Mouse (Mus musculus) neural tube, embryonic 13.5 days (tissue): ENCODE measurements around the gene Acap1. TPM values are rescaled to one million over a fixed set of nuclear protein-coding genes. Genes with fewer than 3 reads are reported as not detected.

Source experiments
- ATAC-seq: fragments of 200-750 bp; cut with Nextera tagmentation; 2 replicates; pipeline ENCODE4 v1.8.0; 2017; ENCODE audit warnings: low read depth, mild to moderate bottlenecking, moderate TSS enrichment, moderate library complexity
- H3K27ac ChIP-seq: fragments of 300-500 bp; sonication (generic); replicated peaks from 2 replicates; pipeline ENCODE4 v1.5.1; 2015; ENCODE audit warnings: moderate library complexity, mild to moderate bottlenecking, inconsistent platforms
- H3K27me3 ChIP-seq: fragments of 300-500 bp; sonication (generic); 2 replicates; pipeline ENCODE4 v1.6.1; 2015; ENCODE audit warnings: mild to moderate bottlenecking, inconsistent platforms
- H3K36me3 ChIP-seq: fragments of 300-500 bp; sonication (generic); 2 replicates; pipeline ENCODE4 v1.6.1; 2015; ENCODE audit warnings: mild to moderate bottlenecking, inconsistent platforms
- H3K4me1 ChIP-seq: fragments of 300-500 bp; sonication (generic); replicated peaks from 2 replicates; pipeline ENCODE4 v1.6.1; 2015; ENCODE audit warnings: inconsistent platforms
- H3K4me2 ChIP-seq: fragments of 300-500 bp; sonication (generic); 2 replicates; pipeline ENCODE4 v1.6.1; 2015; ENCODE audit warnings: inconsistent platforms, mild to moderate bottlenecking, moderate library complexity
- H3K4me3 ChIP-seq: fragments of 300-500 bp; sonication (generic); 2 replicates; pipeline ENCODE4 v1.5.1; 2015; ENCODE audit warnings: mild to moderate bottlenecking, inconsistent platforms
- H3K9ac ChIP-seq: fragments of 300-500 bp; sonication (generic); 2 replicates; pipeline ENCODE4 v1.6.1; 2015; ENCODE audit warnings: moderate library complexity, mild to moderate bottlenecking, inconsistent platforms
- H3K9me3 ChIP-seq: fragments of 300-500 bp; sonication (generic); 2 replicates; pipeline ENCODE4 v1.6.1; 2016; ENCODE audit warnings: inconsistent platforms
- WGBS: fragments of 180-500 bp; shearing (Covaris S2); methylation state at CpG from one replicate; pipeline ENCODE4 v1.1.7; 2015; 5-methylcytosine and 5-hydroxymethylcytosine counted together
- polyA plus RNA-seq: library from polyadenylated mRNA; unstranded; fragments of >200 nt; fragmentation: Nextera tagmentation; extraction: Ambion mirVana; gene quantifications from 2 replicates; pipeline ENCODE4 v1.2.1, GENCODE M21; 2015

Acap1 gene
- polyA plus RNA-seq, 1 experiment from 2014 or later = 0.80 TPM

GRCm38 (mm10) chr11:69858113-69858998, 37.0 kb downstream of the Acap1 start, which contains the start of gene Tnk1:
Gene Tnk1, minus strand, starts transcription at chr11:69858730.
- Histone ChIP-seq H3K4me3 (no peak within 1 kb of the TSS), H3K27ac (no peak within 1 kb of the TSS), H3K4me1 (peaks cover 7% of the 10 kb centered on the region), H3K9me3 (no peaks in the 10 kb centered on the region), H3K27me3 (peaks cover 31% of the 10 kb centered on the region), H3K36me3 (no peaks in the 10 kb centered on the region), H3K4me2 (no peak within 1 kb of the TSS), H3K9ac (no peak within 1 kb of the TSS)
- WGBS = 19% methylated on average over 30 of the region's 30 CpGs
- no peak for ATAC-seq

- H3K4me1 ChIP-seq = peaks cover 18% of the 10 kb centered on the region
- H3K27me3 ChIP-seq = peaks cover 31% of the 10 kb centered on the region
- peak; percentile 60; the same call in 1 of the 2 replicates for ATAC-seq
- WGBS = 23% methylated on average over 16 of the region's 16 CpGs
- peaks cover 24% of the 10 kb centered on the region for H3K36me3 ChIP-seq
- H3K4me2 ChIP-seq = 0 out of 2 replicates have a peak overlapping the region, but pooled peaks have one; percentile 7
- no peak overlapping the region for H3K27ac ChIP-seq
- H3K9ac ChIP-seq = no peak overlapping the region
- no peak overlapping the region for H3K4me3 ChIP-seq
- no peaks in the 10 kb centered on the region for H3K9me3 ChIP-seq
Measured at GRCm38 (mm10) chr11:69855347-69855746, 40.0 kb downstream of the Acap1 start.

- ATAC-seq = no peak
- Histone ChIP-seq H3K4me2 (no peak overlapping the region), H3K9ac (no peak overlapping the region), H3K4me1 (peaks cover 25% of the 10 kb centered on the region), H3K27me3 (peaks cover 26% of the 10 kb centered on the region), H3K36me3 (peaks cover 31% of the 10 kb centered on the region), H3K4me3 (no peak overlapping the region), H3K9me3 (no peaks in the 10 kb centered on the region), H3K27ac (no peak overlapping the region)
- 89% methylated on average over 10 of the region's 10 CpGs for WGBS
Measured at GRCm38 (mm10) chr11:69854680-69855079, 40.7 kb downstream of the Acap1 start.

- no peak overlapping the region for H3K27ac ChIP-seq
- no peak for ATAC-seq
- 82% methylated on average over 7 of the region's 7 CpGs for WGBS
- H3K9ac ChIP-seq = no peak overlapping the region
- peaks cover 20% of the 10 kb centered on the region for H3K27me3 ChIP-seq
- H3K36me3 ChIP-seq = peaks cover 37% of the 10 kb centered on the region
- no peak overlapping the region for H3K4me3 ChIP-seq
- H3K9me3 ChIP-seq = no peaks in the 10 kb centered on the region
- H3K4me2 ChIP-seq = no peak overlapping the region
- H3K4me1 ChIP-seq = peaks cover 29% of the 10 kb centered on the region
Measured at GRCm38 (mm10) chr11:69853994-69854393, 41.3 kb downstream of the Acap1 start.

- Histone ChIP-seq H3K4me2 (no peak overlapping the region), H3K4me1 (peaks cover 55% of the 10 kb centered on the region), H3K9me3 (no peaks in the 10 kb centered on the region), H3K36me3 (peaks cover 48% of the 10 kb centered on the region), H3K27me3 (no peaks in the 10 kb centered on the region), H3K4me3 (no peak overlapping the region), H3K27ac (no peak overlapping the region), H3K9ac (no peak overlapping the region)
- ATAC-seq = no peak
- 70% methylated on average over 8 of the region's 8 CpGs for WGBS
Measured at GRCm38 (mm10) chr11:69850754-69851153, 44.6 kb downstream of the Acap1 start.

GRCm38 (mm10) chr11:69849884-69850283, 45.5 kb downstream of the Acap1 start:
- WGBS = 95% methylated on average over 15 of the region's 15 CpGs
- no peak overlapping the region for H3K4me2 ChIP-seq
- peaks cover 58% of the 10 kb centered on the region for H3K4me1 ChIP-seq
- H3K9ac ChIP-seq = no peak overlapping the region
- H3K4me3 ChIP-seq = no peak overlapping the region
- H3K36me3 ChIP-seq = peaks cover 48% of the 10 kb centered on the region
- H3K27ac ChIP-seq = no peak overlapping the region
- H3K9me3 ChIP-seq = no peaks in the 10 kb centered on the region
- H3K27me3 ChIP-seq = no peaks in the 10 kb centered on the region
- ATAC-seq = no peak

- no peak overlapping the region for H3K27ac ChIP-seq
- no peak for ATAC-seq
- H3K4me1 ChIP-seq = peaks cover 58% of the 10 kb centered on the region
- no peak overlapping the region for H3K4me3 ChIP-seq
- no peak overlapping the region for H3K9ac ChIP-seq
- H3K4me2 ChIP-seq = no peak overlapping the region
- H3K27me3 ChIP-seq = no peaks in the 10 kb centered on the region
- peaks cover 48% of the 10 kb centered on the region for H3K36me3 ChIP-seq
- H3K9me3 ChIP-seq = no peaks in the 10 kb centered on the region
- 91% methylated on average over 9 of the region's 9 CpGs for WGBS
Measured at GRCm38 (mm10) chr11:69849128-69849527, 46.2 kb downstream of the Acap1 start.

GRCm38 (mm10) chr11:69848021-69848420, 47.3 kb downstream of the Acap1 start:
- Histone ChIP-seq H3K27ac (no peak overlapping the region; the same call in 1 of the 2 replicates), H3K9me3 (no peaks in the 10 kb centered on the region), H3K4me1 (peaks cover 53% of the 10 kb centered on the region), H3K4me3 (peak overlapping the region; percentile 73), H3K27me3 (no peaks in the 10 kb centered on the region), H3K9ac (peak overlapping the region; percentile 92), H3K36me3 (peaks cover 48% of the 10 kb centered on the region), H3K4me2 (peak overlapping the region; percentile 95)
- ATAC-seq = no peak
- WGBS = 96% methylated on average over 6 of the region's 6 CpGs

GRCm38 (mm10) chr11:69846738-69847688, 48.3 kb downstream of the Acap1 start:
- H3K27ac ChIP-seq = peak overlapping the region; percentile 98
- H3K36me3 ChIP-seq = peaks cover 40% of the 10 kb centered on the region
- WGBS = 11% methylated on average over 37 of the region's 37 CpGs
- H3K4me1 ChIP-seq = peaks cover 49% of the 10 kb centered on the region
- peak overlapping the region; percentile 95 for H3K4me2 ChIP-seq
- ATAC-seq = peak; percentile 61
- no peaks in the 10 kb centered on the region for H3K9me3 ChIP-seq
- peak overlapping the region; percentile 73 for H3K4me3 ChIP-seq
- no peaks in the 10 kb centered on the region for H3K27me3 ChIP-seq
- H3K9ac ChIP-seq = peak overlapping the region; percentile 92

GRCm38 (mm10) chr11:69846198-69846680, 49.1 kb downstream of the Acap1 start, which contains the start of gene Plscr3:
Gene Plscr3, plus strand, starts transcription at chr11:69846376.
- peak within 1 kb of the TSS; percentile 92 for H3K9ac ChIP-seq
- H3K27me3 ChIP-seq = no peaks in the 10 kb centered on the region
- H3K4me1 ChIP-seq = peaks cover 49% of the 10 kb centered on the region
- H3K4me2 ChIP-seq = peak within 1 kb of the TSS; percentile 95
- no peaks in the 10 kb centered on the region for H3K9me3 ChIP-seq
- ATAC-seq = peak; percentile 92
- peak within 1 kb of the TSS; percentile 73 for H3K4me3 ChIP-seq
- H3K27ac ChIP-seq = peak within 1 kb of the TSS; percentile 98
- H3K36me3 ChIP-seq = peaks cover 32% of the 10 kb centered on the region
- under 1% methylated on average over 36 of the region's 38 CpGs for WGBS

GRCm38 (mm10) chr11:69838714-69839104, 56.6 kb downstream of the Acap1 start:
- Histone ChIP-seq H3K36me3 (peaks cover under 1% of the 10 kb centered on the region), H3K27ac (peak overlapping the region; percentile 98), H3K9ac (peak overlapping the region; percentile 71), H3K9me3 (no peaks in the 10 kb centered on the region), H3K27me3 (no peaks in the 10 kb centered on the region), H3K4me3 (peak overlapping the region; percentile 93), H3K4me2 (peak overlapping the region; percentile 99), H3K4me1 (peaks cover 34% of the 10 kb centered on the region)
- ATAC-seq = 0 out of 2 replicates have a peak, but pooled peaks have one; percentile 2
- WGBS = 2% methylated on average over 7 of the region's 7 CpGs
